Mouse (Mus musculus): ENCODE results near the gene Prmt1.

DNA sequence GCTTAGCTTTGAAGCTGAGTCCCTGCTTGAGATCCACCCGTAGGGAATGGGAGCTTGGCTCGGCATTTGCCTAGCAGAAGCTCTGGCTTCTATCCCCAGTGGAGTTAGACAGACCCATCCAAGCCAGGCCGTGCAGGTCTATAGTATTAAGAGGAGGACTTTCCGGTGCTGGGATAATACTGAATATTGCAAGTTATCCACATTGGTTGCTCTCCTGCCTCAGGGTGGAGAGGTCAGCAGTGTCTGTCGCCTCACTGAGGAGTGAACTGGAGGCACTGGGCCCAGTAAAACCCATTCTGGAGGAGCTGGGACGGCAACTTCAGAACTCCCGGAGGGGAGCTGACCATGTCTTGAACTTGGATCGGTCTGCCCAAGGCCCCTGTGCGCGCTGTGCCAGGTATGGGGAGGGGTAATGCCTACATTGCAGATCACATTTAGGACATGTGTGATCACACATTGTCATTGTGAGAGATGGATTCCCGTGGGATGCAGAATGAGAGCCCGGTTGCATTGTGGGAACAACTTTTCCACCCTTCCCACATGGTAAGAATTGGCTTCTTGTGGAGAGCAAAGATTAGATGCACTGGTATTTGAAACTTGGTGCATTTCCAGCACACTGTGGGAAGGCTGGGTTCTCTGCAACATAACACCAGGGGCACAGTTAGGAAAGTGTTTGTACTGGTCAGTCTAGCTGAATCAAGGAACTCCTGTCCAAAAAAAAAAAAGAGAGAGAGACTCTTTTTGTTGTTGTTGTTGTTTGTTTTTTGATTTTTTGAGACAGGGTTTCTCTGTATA is 32.1 kb downstream of the Prmt1 start:
- TF ChIP-seq MYOG (IDR thresholded peaks at IDR 0.05; ENCODE audit: control insufficient read depth, extremely low read depth, insufficient read length) (no peak), MAX (IDR thresholded peaks at IDR 0.05) (no peak), CTCF (IDR thresholded peaks at IDR 0.05; ENCODE audit: control insufficient read depth, insufficient read depth, insufficient read length) (no peak)

Measured in C2C12 (cell line).